Mouse (Mus musculus): ENCODE data around the gene Msgn1.

DNA sequence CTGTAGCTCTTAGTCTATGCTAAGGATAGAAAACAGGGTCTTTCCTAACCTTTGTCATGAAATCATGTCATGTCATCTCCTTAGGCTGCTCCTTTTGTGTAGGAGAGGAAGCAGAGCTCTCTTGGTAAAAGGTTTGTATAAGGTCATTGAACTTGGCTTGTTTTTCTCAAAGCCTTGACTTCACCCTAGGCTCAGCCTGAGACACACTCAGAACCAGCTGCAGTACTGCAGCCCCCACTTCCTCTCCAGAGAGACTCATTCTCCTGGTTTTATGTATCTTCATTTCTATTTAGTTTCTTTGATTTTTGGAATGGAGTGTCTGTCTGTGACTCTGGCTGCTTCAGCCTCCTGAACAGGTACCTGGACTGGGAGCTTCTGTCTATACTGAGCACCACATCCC lies 6.0 kb upstream of the Msgn1 start:
- TF ChIP-seq CTCF (IDR thresholded peaks at IDR 0.05; ENCODE audit: control insufficient read depth, insufficient read depth, insufficient read length) (no peak), USF1 (IDR thresholded peaks at IDR 0.05; ENCODE audit: low read depth) (no peak), MYOD1 (IDR thresholded peaks at IDR 0.05; ENCODE audit: control insufficient read depth, insufficient read length, low read depth) (no peak)
